Mouse (Mus musculus) lung, adult 2 months (tissue): ENCODE data around the gene Gmppa.

Source experiments
- CTCF ChIP-seq: fragments of 200-500 bp; IDR thresholded peaks from 2 replicates; pipeline ENCODE4 v1.5.1; 2011; ENCODE audit warnings: mild to moderate bottlenecking, low read length, control low read depth; ENCODE audit not compliant: insufficient read depth
- POLR2A ChIP-seq: fragments of 200-500 bp; IDR thresholded peaks from 2 replicates; pipeline ENCODE4 v1.6.1; 2011; ENCODE audit warnings: low read depth, mild to moderate bottlenecking, control low read depth, low read length, borderline replicate concordance; ENCODE audit errors: extremely low read depth

- TF ChIP-seq CTCF (no peak), POLR2A (no peak)
These were observed 51.3 kb downstream of the Gmppa start for GRCm38 (mm10) chr1:75487040-75487404.
